ENCODE assay signal across 26 mouse cellular contexts in genomic region chr5:131654206-131654605, GRCm38 (mm10).
"Had no signal": no experiment of that assay in that cellular context is flagged by ENCODE, and none has a peak within 500 bp of the region (broad histone marks: within the 10 kb centered on the region; RNA-seq: fewer than 3 reads in every experiment).

No protein-coding gene starts in this region.

- H3K4me3 ChIP-seq: heart, adult 2 months; heart, embryonic 13.5 days; heart, embryonic 15.5 days; hindbrain, embryonic 13.5 days; hindbrain, embryonic 15.5 days; kidney, embryonic 15.5 days; limb, embryonic 13.5 days; limb, embryonic 15.5 days; liver, embryonic 12.5 days had no signal

- DNase-seq: gastrocnemius, postnatal 14 days; gastrocnemius, postnatal 36 days; heart, adult 11 months; heart, adult 2 months; heart, postnatal 14 days; heart, postnatal 36 days; kidney, adult 11 months; kidney, adult 2 months; kidney, adult 9 months; kidney, postnatal 14 days; kidney, postnatal 36 days; layer of hippocampus, adult 9-11 months; layer of hippocampus, postnatal 36 days; left cerebral cortex, postnatal 4 days had no signal

- H3K36me3 ChIP-seq: heart, embryonic 13.5 days; heart, embryonic 15.5 days; hindbrain, embryonic 13.5 days; hindbrain, embryonic 15.5 days; kidney, embryonic 15.5 days; limb, embryonic 13.5 days; limb, embryonic 15.5 days; liver, embryonic 12.5 days had no signal

- H3K27ac ChIP-seq: heart, adult 2 months; heart, embryonic 13.5 days; heart, embryonic 15.5 days; hindbrain, embryonic 13.5 days; hindbrain, embryonic 15.5 days; hindbrain, postnatal 0 days; kidney, embryonic 15.5 days; kidney, postnatal 0 days; limb, embryonic 13.5 days; limb, embryonic 15.5 days; liver, embryonic 12.5 days had no signal

- H3K4me2 ChIP-seq: heart, embryonic 11.5 days; heart, embryonic 13.5 days; heart, embryonic 15.5 days; hindbrain, embryonic 13.5 days; hindbrain, embryonic 15.5 days; kidney, embryonic 15.5 days; limb, embryonic 13.5 days; limb, embryonic 15.5 days; liver, embryonic 12.5 days had no signal

- H3K27me3 ChIP-seq: heart, embryonic 13.5 days; heart, embryonic 15.5 days; hindbrain, embryonic 13.5 days; hindbrain, embryonic 15.5 days; kidney, embryonic 15.5 days; limb, embryonic 15.5 days; liver, embryonic 12.5 days had no signal

- H3K9ac ChIP-seq: heart, embryonic 13.5 days; heart, embryonic 15.5 days; hindbrain, embryonic 13.5 days; hindbrain, embryonic 15.5 days; kidney, embryonic 15.5 days; limb, embryonic 13.5 days; limb, embryonic 15.5 days; liver, embryonic 12.5 days had no signal

- ATAC-seq: hindbrain, postnatal 0 days; intestine, embryonic 16.5 days; liver, embryonic 12.5 days had no signal

- H3K9me3 ChIP-seq: heart, embryonic 15.5 days; hindbrain, embryonic 13.5 days; hindbrain, embryonic 15.5 days; kidney, embryonic 15.5 days; limb, embryonic 13.5 days; limb, embryonic 15.5 days; liver, embryonic 12.5 days had no signal
